Mouse (Mus musculus) midbrain, embryonic 16.5 days (tissue): ENCODE data around the gene Rims4. TPM values are rescaled to one million over a fixed set of nuclear protein-coding genes. Genes with fewer than 3 reads are reported as not detected.

ENCODE experiments used
- ATAC-seq: fragments of 200-750 bp; cut with Nextera tagmentation; 2 replicates; pipeline ENCODE4 v1.8.0; 2017; ENCODE audit warnings: moderate TSS enrichment
- H3K27ac ChIP-seq: fragments of 300-500 bp; sonication (generic); 2 replicates; pipeline ENCODE4 v1.5.1; 2014; ENCODE audit warnings: mild to moderate bottlenecking, low read length, mixed read lengths
- H3K27me3 ChIP-seq: fragments of 300-500 bp; sonication (generic); 2 replicates; pipeline ENCODE4 v1.6.1; 2014; ENCODE audit warnings: low read depth, low read length, mixed read lengths; ENCODE audit not compliant: control insufficient read depth, insufficient read depth
- H3K36me3 ChIP-seq: fragments of 300-500 bp; sonication (generic); 2 replicates; pipeline ENCODE4 v1.6.1; 2014; ENCODE audit warnings: mild to moderate bottlenecking, low read length, moderate library complexity, mixed read lengths; ENCODE audit not compliant: control insufficient read depth, insufficient read depth
- H3K4me1 ChIP-seq: fragments of 300-500 bp; sonication (generic); 2 replicates; pipeline ENCODE4 v1.6.1; 2014; ENCODE audit warnings: mild to moderate bottlenecking, low read length, mixed read lengths; ENCODE audit not compliant: control insufficient read depth, insufficient read depth
- H3K4me2 ChIP-seq: fragments of 300-500 bp; sonication (generic); 2 replicates; pipeline ENCODE4 v1.6.1; 2014; ENCODE audit warnings: mild to moderate bottlenecking, low read length, mixed read lengths
- H3K4me3 ChIP-seq: fragments of 300-500 bp; sonication (generic); 2 replicates; pipeline ENCODE4 v1.5.1; 2014; ENCODE audit warnings: low read depth, mild to moderate bottlenecking, low read length, moderate library complexity, mixed read lengths
- H3K9ac ChIP-seq: fragments of 300-500 bp; sonication (generic); 2 replicates; pipeline ENCODE4 v1.6.1; 2014; ENCODE audit warnings: low read depth, low read length, mixed read lengths
- H3K9me3 ChIP-seq: fragments of 300-500 bp; sonication (generic); replicated peaks from 2 replicates; pipeline ENCODE4 v1.6.1; 2014; ENCODE audit warnings: mild to moderate bottlenecking, low read length, mixed read lengths; ENCODE audit not compliant: control insufficient read depth, poor library complexity, severe bottlenecking
- WGBS: fragments of 180-500 bp; shearing (Covaris S2); extraction: QIAGEN DNeasy Blood & Tissue Kit; methylation state at CpG from one replicate; pipeline ENCODE4 v1.1.7; 2014; 5-methylcytosine and 5-hydroxymethylcytosine counted together
- polyA plus RNA-seq: library from polyadenylated mRNA; unstranded; fragments of >200 nt; fragmentation: Nextera tagmentation; extraction: Ambion mirVana; gene quantifications from 2 replicates; pipeline ENCODE4 v1.2.1, GENCODE M21; 2015

Rims4 gene
- polyA plus RNA-seq, 1 experiment from 2014 or later: 20.4 TPM

GRCm38 (mm10) chr2:163943056-163943455 is 24.6 kb upstream of the Rims4 start:
- WGBS: 73% methylated on average over 6 of the region's 6 CpGs

GRCm38 (mm10) chr2:163939522-163939921 is 21.0 kb upstream of the Rims4 start:
- 30% methylated on average over 8 of the region's 8 CpGs for WGBS
- Histone ChIP-seq H3K36me3 (no peaks in the 10 kb centered on the region), H3K9me3 (no peaks in the 10 kb centered on the region), H3K9ac (peak overlapping the region; percentile 2; the same call in 1 of the 2 replicates), H3K4me1 (no peaks in the 10 kb centered on the region), H3K27ac (peak overlapping the region; percentile 8; the same call in 1 of the 2 replicates), H3K4me2 (peak overlapping the region; percentile 39), H3K27me3 (no peaks in the 10 kb centered on the region), H3K4me3 (no peak overlapping the region)
- ATAC-seq: peak; percentile 66; the same call in 1 of the 2 replicates

More at GRCm38 (mm10) chr2:163943056-163943455, 24.6 kb upstream of the Rims4 start:
- Histone ChIP-seq H3K4me2 (no peak overlapping the region), H3K9ac (no peak overlapping the region), H3K27me3 (no peaks in the 10 kb centered on the region), H3K27ac (no peak overlapping the region), H3K4me3 (no peak overlapping the region), H3K36me3 (no peaks in the 10 kb centered on the region), H3K9me3 (no peaks in the 10 kb centered on the region), H3K4me1 (no peaks in the 10 kb centered on the region)
- ATAC-seq: no peak

- no peak overlapping the region for H3K27ac ChIP-seq
- no peak overlapping the region for H3K9ac ChIP-seq
- H3K27me3 ChIP-seq: no peaks in the 10 kb centered on the region
- WGBS: 55% methylated on average over 7 of the region's 7 CpGs
- no peaks in the 10 kb centered on the region for H3K36me3 ChIP-seq
- H3K4me1 ChIP-seq: no peaks in the 10 kb centered on the region
- no peak overlapping the region for H3K4me3 ChIP-seq
- H3K9me3 ChIP-seq: no peaks in the 10 kb centered on the region
- H3K4me2 ChIP-seq: no peak overlapping the region
- ATAC-seq: no peak
Observed at GRCm38 (mm10) chr2:163932151-163932550, 13.7 kb upstream of the Rims4 start.

- H3K9me3 ChIP-seq: no peaks in the 10 kb centered on the region
- H3K4me2 ChIP-seq: no peak overlapping the region
- ATAC-seq: no peak
- H3K27me3 ChIP-seq: no peaks in the 10 kb centered on the region
- no peak overlapping the region for H3K4me3 ChIP-seq
- no peaks in the 10 kb centered on the region for H3K36me3 ChIP-seq
- H3K27ac ChIP-seq: no peak overlapping the region
- H3K9ac ChIP-seq: no peak overlapping the region
- 82% methylated on average over 7 of the region's 7 CpGs for WGBS
- H3K4me1 ChIP-seq: no peaks in the 10 kb centered on the region
Observed at GRCm38 (mm10) chr2:163928464-163929200, 10.1 kb upstream of the Rims4 start.

- Histone ChIP-seq H3K27me3 (peaks cover 10% of the 10 kb centered on the region; the same call in 1 of the 2 replicates), H3K27ac (no peak overlapping the region), H3K9me3 (no peaks in the 10 kb centered on the region), H3K4me2 (no peak overlapping the region), H3K4me1 (no peaks in the 10 kb centered on the region), H3K36me3 (no peaks in the 10 kb centered on the region), H3K4me3 (no peak overlapping the region), H3K9ac (no peak overlapping the region)
- no peak for ATAC-seq
- 97% methylated on average over 10 of the region's 10 CpGs for WGBS
Observed at GRCm38 (mm10) chr2:163925044-163925443, 6.6 kb upstream of the Rims4 start.

GRCm38 (mm10) chr2:163924531-163924930 is 6.0 kb upstream of the Rims4 start:
- H3K4me3 ChIP-seq: no peak overlapping the region
- H3K36me3 ChIP-seq: no peaks in the 10 kb centered on the region
- H3K4me1 ChIP-seq: no peaks in the 10 kb centered on the region
- ATAC-seq: no peak
- no peak overlapping the region for H3K27ac ChIP-seq
- H3K4me2 ChIP-seq: no peak overlapping the region
- no peaks in the 10 kb centered on the region for H3K9me3 ChIP-seq
- 79% methylated on average over 3 of the region's 3 CpGs for WGBS
- no peak overlapping the region for H3K9ac ChIP-seq
- peaks cover 11% of the 10 kb centered on the region; the same call in 1 of the 2 replicates for H3K27me3 ChIP-seq

GRCm38 (mm10) chr2:163923113-163923512 is 4.6 kb upstream of the Rims4 start:
- H3K9me3 ChIP-seq: no peaks in the 10 kb centered on the region
- WGBS: 58% methylated on average over 9 of the region's 9 CpGs
- no peak overlapping the region for H3K9ac ChIP-seq
- no peaks in the 10 kb centered on the region for H3K4me1 ChIP-seq
- H3K4me3 ChIP-seq: no peak overlapping the region
- no peak for ATAC-seq
- H3K36me3 ChIP-seq: no peaks in the 10 kb centered on the region
- no peak overlapping the region for H3K27ac ChIP-seq
- H3K27me3 ChIP-seq: peaks cover 11% of the 10 kb centered on the region; the same call in 1 of the 2 replicates
- H3K4me2 ChIP-seq: no peak overlapping the region

- Histone ChIP-seq H3K9ac (no peak overlapping the region), H3K4me2 (peak overlapping the region; percentile 81), H3K9me3 (no peaks in the 10 kb centered on the region), H3K36me3 (no peaks in the 10 kb centered on the region), H3K27me3 (peaks cover 11% of the 10 kb centered on the region; the same call in 1 of the 2 replicates), H3K27ac (no peak overlapping the region), H3K4me1 (peaks cover 28% of the 10 kb centered on the region), H3K4me3 (peak overlapping the region; percentile 70; the same call in 1 of the 2 replicates)
- ATAC-seq: peak; percentile 18; the same call in 1 of the 2 replicates
- WGBS: 77% methylated on average over 3 of the region's 3 CpGs
Observed at GRCm38 (mm10) chr2:163919581-163919980, 1.1 kb upstream of the Rims4 start.

- WGBS: 88% methylated on average over 7 of the region's 7 CpGs
- H3K9me3 ChIP-seq: no peaks in the 10 kb centered on the region
- peaks cover 46% of the 10 kb centered on the region for H3K4me1 ChIP-seq
- H3K9ac ChIP-seq: no peak overlapping the region
- H3K27me3 ChIP-seq: peaks cover 11% of the 10 kb centered on the region; the same call in 1 of the 2 replicates
- H3K4me2 ChIP-seq: peak overlapping the region; percentile 81
- H3K27ac ChIP-seq: no peak overlapping the region
- no peaks in the 10 kb centered on the region for H3K36me3 ChIP-seq
- peak overlapping the region; percentile 70 for H3K4me3 ChIP-seq
- no peak for ATAC-seq
Observed at GRCm38 (mm10) chr2:163916703-163917102, 1.8 kb downstream of the Rims4 start.
